Mouse (Mus musculus): ENCODE results near the gene Pdlim3.

DNA sequence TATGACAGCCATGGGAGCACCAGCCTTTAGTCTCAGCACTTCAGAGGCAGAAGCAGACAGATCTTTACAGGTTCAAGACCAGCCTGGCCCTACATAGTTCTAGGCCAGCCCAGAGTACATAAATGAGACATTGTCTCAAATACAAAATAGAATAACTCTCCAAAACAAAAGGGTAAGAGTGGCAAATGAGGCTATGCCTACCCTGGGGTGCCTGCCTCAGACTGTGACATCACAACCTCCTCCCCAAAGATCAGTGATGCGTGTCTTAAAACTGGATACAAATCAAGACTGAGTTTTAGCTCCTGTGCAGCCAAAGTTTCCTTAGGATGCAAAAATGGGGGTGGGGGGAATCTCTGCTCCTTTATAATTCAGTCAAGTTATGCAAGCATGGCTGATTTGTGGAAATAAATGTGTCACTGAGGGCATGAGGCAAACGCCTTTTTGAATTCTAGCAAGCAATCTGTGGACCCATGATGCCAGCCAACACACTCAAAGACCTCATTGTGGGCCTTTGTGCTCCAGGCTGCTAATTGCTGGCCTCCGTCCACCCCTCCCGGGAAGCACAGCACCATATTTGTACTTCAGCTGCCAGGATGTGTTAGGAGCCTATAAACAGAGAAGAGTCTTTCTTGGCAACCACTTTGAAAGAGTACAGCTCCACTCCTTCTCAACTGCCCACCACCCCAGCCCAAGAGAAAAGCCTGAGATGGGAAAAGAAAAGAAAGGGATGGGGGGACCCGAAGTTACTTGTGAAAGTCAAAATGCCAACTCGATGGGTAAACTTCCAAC lies 41.0 kb upstream of the Pdlim3 start:
- TF ChIP-seq POLR2A (IDR thresholded peaks at IDR 0.05; ENCODE audit: low read depth, low read length) (no peak), CTCF (IDR thresholded peaks at IDR 0.05; ENCODE audit: borderline replicate concordance, insufficient read depth, low read length) (no peak)

Measured in embryonic fibroblast, embryonic 13.5 days (primary cell).